Mouse (Mus musculus): ENCODE measurements around the gene Txnip.

Gene Txnip

DNA sequence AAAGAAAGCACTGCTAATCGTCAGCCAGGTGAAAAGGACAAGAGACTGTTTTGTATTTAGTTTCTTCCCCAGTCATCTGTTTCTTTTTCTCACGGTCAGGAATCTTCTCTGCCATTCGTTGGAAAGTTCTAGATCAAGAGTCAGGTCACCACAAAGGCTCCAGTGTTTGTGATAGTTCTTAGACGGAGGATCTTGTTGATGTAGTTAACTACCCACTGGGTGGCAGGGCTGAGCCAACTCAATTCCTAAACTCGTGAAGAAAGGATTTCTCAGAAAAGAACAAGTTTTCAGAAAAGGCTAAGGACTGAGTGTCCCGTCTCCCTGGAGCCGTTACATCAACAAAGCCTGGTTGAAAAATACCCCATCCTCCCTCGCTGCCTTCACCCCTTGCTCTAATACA is 6.6 kb upstream of the Txnip start:
- DNase-seq (ENCODE audit: low read depth, low spot score): peak; percentile 36

DNA sequence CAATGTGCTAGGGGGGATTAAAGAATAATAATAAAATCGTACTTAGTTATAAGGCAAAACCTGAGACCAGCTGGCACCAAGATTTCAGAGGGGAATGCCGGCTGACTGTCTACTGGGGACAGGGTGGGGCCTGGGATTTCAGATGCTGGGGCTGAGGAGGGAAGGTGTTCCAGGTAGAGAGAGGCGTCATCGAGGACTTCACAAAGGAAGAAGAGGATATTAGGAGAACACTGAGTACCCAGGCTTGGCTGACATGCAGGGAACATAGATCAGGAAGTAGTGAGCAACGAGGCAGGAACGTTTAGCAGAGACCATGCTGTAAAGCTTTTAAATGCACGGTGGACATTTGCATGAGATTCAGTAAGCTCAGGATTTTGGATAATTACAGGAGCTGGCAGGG is 5.9 kb upstream of the Txnip start:
- no peak for DNase-seq (ENCODE audit: low read depth, low spot score)

DNA sequence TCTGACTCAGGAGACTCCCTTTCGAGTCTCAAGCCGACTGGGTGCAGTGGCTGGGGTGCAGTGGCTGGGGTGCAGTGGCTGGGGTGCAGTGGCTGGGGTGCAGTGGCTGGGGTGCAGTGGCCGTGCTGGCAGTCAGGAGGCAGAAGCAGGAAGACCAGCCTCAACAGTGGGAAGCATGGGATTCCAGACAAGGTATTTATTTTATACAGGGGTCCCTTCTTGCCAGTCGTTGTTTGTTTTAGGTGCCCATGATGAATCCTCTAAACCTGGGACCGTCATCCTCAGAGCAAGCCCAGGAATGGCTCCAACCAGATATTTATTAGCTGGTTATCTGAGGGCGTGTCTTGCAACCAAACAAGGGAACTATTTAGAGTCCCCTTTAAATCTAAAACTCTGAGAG is 4.2 kb upstream of the Txnip start:
- DNase-seq (ENCODE audit: low read depth, low spot score): no peak

DNA sequence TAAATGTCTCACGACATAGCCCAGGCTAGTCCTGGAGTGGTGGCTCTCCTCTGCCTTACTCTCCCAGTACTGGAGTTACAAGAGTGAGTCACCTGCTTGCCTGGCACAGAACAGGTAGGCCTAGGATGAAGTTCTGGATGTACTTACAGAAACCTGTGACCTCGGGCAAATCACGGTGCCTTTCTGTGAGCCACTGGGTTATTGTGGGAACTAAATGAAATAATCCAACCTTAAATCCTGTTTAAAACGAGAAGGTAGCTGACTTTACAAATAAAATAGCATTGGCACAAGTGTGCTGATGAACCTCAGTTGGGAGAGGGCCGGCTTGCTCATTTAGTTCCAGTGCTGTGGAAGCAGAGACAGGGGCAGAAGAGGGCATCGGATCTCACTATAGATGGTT is 3.5 kb upstream of the Txnip start:
- no peak for DNase-seq (ENCODE audit: low read depth, low spot score)

DNA sequence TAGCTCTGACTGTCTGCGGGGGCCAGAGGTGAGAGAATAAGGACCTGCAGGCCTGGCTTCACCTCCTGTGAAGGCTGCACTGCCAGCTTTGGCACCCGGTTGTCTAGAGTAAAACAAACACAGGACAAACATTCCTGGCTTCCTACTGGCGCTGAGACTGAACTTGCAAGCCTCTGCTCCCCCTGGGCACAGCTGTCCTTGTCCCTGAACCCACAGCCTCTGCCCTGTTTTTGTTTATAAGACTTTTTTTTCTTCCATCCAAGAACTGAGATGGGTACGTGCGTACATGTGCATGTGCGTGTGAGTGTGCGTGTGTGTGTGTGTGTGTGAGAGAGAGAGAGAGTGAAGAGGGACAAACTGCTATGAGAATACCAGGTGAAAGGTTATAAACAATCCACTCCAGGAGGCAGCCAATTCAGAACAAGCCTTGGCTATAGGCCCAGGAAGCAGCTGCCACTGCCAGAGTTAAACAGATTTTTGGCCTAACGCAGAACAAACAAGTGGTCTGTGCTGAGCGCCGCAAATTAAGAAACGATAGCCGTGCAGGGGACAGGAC is 2.6 kb upstream of the Txnip start:
- DNase-seq (ENCODE audit: low read depth, low spot score): no peak

DNA sequence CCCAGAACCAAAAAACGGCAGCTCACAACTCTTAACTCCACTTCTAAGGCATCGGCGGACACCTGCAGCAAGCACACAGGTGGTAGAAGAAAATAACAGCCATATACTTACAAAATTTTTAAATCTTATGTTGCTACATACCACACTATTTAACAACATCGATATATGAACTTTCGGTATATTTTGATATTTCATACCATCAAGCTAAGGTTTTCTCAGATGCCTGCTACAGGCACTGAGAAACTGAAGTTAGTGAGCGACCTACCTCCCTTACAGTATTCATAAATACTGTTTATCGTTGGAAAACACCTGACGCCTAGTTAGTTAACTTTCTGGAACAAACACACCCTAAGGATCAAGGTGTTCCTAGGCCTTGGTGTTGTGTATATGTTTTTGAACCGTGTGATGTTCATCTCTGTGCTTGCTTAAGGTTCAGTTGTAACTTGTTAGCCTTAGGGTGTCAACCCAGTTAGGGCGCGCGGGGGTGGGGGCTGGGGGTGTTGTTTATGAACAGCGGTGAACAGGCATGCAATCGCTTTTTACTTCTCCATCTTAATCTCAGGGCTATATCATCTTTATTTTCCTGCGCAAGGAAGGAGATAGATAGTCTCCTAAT is 1.6 kb upstream of the Txnip start:
- DNase-seq (ENCODE audit: low read depth, low spot score): no peak

DNA sequence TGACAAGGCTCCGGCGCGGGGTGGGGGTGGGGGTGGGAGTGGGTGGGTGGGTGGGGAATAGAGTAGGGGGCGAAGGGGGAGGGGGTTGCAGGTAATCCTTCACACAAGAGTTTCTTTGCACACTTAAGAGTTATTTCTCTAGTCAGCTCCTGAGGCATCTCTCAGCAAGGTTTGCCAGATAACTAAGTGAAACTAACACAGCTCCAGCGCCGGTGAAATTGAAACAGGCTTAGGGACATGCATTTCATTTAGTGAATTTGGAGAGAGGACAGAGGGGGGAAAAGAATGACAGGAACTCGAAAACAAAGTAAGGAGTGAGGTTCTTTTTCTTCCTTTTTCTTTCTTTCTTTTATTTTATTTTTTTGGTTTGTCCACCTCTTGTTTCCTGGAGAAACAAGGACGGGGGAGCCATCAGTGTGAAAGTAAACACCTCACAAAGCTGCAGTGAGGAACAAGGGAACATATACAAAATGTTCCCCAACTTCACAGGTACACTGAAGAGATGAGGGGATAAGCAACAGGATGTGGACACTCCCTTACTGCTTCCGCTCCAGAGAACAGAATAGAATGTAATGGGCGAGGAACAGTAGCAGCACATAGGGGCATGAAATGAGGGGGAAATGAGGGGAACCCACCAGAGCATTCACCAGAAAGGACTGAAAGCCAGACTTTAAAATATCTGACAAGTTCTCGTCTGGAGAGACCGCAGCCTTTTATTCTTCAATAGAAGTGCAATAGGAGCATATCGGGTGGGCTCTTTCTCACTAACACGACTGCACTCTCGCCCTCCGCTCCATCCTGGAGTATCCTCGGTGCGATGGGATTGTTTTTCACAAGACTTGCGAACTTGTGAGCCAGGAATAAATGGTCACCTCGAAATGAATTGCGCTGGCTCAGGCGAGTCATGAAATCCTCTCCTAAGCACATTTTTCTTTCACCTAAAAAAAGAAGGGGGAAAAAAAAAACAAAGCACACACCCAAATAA is 814 bp upstream of the Txnip start:
- DNase-seq (ENCODE audit: low read depth, low spot score): no peak

DNA sequence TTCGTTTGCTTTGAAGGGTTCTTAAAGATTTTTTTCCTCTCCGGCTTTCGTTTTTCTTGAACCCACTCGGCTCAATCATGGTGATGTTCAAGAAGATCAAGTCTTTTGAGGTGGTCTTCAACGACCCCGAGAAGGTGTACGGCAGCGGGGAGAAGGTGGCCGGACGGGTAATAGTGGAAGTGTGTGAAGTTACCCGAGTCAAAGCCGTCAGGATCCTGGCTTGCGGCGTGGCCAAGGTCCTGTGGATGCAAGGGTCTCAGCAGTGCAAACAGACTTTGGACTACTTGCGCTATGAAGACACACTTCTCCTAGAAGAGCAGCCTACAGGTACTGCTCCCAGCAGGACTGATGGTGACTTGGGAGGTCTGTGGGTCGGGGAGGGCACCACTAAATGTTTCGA is 402 bp downstream of the Txnip start:
- DNase-seq (ENCODE audit: low read depth, low spot score): no peak

DNA sequence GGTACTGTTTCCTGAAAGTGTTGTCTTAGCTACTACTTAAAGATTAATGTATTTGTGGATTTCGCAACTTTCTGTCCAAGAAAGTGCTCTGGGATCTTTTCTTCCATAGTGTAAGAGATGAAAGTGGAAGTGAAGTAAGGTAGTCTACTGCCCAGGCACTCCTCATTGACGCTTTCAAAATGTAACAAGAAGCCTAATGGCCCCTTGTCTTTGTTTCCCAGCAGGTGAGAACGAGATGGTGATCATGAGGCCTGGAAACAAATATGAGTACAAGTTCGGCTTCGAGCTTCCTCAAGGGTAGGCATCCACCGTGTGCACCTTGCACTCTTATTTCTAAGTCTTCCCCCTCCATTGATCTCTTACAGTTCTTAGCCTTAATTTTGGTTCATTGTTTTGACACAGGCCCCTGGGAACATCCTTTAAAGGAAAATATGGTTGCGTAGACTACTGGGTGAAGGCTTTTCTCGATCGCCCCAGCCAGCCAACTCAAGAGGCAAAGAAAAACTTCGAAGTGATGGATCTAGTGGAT is 975 bp downstream of the Txnip start:
- no peak for DNase-seq (ENCODE audit: low read depth, low spot score)

DNA sequence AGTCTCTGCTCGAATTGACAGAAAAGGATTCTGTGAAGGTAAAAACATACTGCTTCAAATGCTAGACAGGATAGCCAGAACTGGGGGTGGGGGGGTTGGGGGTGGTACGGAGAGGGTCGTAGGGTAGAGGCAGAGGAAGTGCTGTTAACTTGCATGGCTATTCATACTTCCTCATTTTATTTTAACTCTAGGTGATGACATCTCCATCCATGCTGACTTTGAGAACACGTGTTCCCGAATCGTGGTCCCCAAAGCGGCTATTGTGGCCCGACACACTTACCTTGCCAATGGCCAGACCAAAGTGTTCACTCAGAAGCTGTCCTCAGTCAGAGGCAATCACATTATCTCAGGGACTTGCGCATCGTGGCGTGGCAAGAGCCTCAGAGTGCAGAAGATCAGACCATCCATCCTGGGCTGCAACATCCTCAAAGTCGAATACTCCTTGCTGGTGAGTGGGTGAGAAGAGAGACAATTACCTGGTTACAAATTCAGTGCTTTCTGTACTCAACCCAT is 1.7 kb downstream of the Txnip start:
- DNase-seq (ENCODE audit: low read depth, low spot score): no peak

DNA sequence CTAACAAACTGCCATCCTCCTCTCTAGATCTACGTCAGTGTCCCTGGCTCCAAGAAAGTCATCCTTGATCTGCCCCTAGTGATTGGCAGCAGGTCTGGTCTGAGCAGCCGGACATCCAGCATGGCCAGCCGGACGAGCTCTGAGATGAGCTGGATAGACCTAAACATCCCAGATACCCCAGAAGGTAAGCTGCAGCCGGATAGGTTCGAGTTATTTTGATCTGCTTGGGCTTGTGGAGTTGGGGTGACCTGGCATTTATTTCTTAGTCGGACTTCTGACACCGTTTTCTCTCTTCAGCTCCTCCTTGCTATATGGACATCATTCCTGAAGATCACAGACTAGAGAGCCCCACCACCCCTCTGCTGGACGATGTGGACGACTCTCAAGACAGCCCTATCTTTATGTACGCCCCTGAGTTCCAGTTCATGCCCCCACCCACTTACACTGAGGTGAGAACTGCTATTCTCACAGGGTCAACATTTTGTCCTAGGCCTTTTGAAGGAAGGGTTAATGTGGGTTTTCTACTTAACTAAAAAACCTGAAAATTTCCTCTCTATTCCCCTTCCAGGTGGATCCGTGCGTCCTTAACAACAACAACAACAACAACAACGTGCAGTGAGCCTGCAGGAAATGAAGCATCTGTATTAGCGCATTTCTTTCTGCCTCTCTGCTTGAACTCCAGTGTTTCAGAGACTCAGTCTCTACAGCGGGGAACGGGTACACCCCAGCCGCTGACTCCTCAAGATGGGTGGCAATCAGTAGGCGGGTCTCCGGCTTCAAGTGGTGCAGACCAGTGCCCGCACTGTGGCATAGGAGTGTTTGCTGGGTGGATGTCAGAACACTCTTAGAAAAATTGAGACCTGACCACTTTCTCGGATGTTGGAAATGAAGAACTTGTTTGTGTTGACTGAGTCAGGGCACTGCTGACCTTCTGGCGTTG is 2.4 kb downstream of the Txnip start:
- no peak for DNase-seq (ENCODE audit: low read depth, low spot score)

DNA sequence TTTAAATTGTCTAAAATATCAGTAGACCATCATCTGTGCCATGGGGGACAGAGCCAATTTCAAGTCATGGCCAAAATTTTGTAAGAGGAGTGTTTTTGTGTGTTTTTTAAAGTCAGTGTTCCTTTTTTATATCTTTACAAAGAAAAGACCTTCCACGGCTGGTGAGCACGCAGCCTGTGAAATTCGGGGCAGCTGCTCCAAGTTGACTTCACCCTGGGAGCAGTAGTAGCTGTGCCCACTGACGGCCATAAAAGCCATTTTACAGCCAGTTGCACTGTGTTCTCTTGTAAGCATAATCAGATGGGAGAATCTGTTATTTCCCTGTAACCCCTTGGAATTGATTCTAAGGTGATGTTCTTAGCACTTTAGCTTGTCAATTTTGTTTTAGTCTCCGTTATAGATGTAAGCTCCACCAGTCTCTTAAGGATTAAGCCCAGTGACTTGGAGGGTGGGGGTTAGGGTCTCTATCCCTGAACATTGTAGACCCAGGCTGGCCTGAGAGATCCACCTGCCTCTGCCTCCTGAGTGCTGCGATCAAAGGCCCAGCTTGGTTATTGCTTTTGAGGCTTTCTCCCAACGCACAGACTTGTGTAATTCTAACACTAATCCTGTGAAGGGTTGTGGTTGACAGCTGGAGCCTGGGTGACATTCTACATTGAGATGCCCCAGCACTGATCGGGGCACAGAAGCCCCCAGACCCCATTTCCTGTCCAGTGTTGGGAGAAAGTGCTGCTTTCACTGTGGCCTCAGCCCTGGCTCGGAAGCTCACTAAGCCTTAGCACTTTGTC is 3.3 kb downstream of the Txnip start:
- DNase-seq (ENCODE audit: low read depth, low spot score): no peak

DNA sequence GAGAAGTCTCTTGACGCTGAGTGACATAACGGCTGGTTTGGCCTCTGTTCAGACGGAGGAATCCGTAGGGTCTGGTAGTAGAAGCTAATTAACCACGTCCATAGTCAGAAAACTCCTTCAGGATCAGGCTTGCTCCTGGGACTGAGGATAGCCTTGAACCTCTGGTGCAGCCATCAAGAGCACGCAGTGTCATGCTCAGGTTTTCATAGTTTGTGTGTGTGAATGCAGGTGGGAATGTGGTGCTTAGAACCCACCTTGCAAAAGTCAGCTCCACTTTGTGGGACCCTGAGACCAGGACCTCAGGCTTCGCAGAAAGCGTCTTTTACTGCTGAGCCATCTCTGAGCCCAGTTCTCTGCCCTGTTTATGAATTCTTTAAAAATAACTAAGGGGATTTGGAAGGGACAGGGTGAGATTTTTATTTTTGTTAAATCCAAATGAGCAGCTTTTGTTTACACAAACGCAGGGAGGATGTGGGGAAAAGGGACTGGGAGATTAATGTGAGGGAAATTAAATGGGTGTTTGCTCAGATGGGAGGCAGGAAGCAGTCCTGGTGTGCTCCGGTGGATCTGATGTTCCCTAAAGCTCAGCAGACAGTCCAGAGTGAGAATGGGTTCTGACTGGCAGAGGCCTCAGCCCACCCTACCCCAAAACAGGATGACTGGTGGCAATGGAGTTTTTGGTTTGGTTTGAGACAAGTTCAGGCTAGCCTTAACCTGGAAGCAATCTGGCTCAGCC is 4.4 kb downstream of the Txnip start:
- no peak for DNase-seq (ENCODE audit: low read depth, low spot score)

DNA sequence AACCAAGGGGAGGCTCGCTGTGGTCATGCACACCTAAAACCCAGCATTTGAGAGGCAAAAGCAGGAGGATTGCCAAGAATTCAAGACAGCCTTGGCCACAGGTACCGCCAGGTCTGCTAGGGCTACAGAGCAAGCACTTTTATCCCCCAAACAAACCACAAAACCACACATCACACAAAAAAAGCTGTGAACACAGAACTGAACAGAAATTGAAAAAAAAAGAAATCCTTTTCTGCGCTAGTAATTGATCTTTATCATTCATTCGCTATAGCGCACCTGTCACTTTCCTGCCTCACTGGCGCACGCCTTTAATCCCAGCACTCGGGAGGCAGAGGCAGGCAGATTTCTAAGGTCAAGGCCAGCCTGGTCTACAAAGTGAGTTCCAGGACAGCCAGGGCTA is 5.5 kb downstream of the Txnip start:
- no peak for DNase-seq (ENCODE audit: low read depth, low spot score)

DNA sequence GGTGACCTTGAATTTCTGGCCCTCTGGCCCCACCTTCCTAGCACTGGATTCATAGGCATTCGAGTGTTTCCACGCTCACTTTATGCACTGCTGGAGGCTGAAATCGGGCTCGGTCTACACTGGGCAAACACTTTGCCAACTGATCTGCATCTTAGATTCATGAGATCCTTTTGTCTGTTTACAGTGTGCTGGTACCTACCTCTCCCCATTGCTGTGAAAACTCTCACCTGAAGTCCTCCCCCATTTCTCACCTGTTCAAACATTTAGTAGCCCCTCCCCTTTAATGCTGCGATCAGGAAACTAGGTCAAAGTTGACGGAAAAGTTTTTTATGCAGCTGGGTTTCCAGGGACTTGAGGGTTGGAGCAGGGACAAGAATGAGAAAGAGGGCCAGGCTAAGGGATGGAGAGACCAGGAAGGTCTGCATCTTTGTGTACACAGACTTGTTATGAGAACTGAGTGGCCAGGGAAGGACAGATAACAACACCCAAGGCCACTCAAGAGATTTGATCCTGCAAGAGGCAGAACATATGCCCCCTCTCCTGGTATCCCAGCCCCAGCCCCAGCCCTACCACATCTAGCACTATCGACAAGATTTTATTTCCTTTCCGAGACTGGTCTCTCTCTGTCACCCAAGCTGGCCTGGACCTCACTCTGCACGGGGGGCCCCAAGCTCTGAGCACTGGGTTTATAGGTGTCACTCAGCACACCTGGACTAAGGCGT is 6.3 kb downstream of the Txnip start:
- DNase-seq (ENCODE audit: low read depth, low spot score): no peak

DNA sequence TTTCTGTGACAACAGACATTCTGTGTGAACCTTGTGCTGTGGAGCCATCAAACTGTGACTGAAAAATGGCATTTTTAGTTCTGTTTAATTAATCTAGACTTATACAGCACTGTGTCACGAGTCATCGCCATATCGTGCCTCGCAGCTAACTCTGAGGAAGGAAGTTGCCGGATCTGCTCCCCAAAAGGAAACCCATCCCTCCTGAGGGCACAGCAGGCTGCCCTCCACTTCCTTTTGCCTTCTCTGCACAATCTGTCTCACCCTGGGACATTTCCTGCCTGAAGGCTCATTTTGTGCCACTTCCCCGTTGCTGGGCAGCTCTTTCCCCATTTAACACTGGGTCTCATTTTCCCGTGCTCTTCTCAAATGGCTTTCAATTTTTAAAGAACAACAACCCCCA is 6.9 kb downstream of the Txnip start:
- no peak for DNase-seq (ENCODE audit: low read depth, low spot score)

DNA sequence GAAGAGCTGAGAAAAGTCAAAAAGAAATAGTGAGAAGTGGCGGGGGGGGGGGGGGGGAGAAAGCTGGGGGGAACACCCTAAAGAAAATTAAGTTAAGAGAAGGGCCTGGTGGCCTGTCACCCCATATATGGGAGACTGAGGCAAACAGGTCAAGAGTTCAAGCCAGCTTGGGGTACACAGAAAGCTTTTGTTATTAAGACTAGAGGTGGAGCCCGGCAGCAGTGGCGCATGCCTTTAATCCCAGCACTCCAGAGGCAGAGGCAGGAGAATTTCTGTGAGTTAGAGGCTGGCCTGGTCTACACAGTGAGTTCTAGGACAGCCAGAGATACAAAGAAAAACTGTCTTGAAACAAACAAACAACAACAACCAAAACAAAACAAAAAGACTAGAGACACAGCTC is 7.3 kb downstream of the Txnip start:
- no peak for DNase-seq (ENCODE audit: low read depth, low spot score)

DNA sequence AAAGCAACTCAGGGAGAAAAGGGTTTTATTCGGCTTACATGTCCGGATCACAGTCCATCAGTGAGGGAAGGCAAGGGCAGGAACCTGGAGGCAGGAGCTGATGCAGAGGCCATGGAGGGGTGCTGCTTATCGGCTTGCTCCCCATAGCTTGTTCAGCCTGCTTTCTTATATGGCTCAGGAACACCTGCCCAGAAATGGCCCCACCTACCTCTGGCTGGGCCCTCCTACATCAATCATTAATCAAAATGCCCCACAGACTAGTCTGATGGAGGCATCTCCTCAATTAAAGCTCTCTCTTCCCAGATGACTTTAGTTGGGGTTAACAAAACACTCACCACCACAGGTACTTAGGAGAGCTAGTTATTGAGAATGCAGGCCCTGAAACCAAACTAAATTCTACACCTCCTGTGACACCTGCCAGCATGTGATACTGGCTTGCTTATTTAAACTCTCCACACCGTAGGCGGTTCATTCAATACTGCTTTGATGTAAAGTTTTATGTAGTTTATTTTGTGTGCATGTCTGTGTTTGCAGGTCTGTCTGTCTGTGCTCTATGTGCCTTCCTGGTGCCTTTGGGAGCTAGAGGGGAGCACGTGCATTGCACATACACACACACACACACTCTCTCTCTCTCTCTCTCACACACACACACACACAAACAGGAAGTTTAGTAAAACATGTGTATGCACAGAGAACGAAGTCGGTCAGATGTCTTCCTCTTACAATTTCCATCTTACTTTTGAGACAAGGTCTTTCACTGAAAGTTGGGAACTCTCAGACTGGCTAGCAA is 9.1 kb downstream of the Txnip start:
- no peak for DNase-seq (ENCODE audit: low read depth, low spot score)
